Mouse (Mus musculus) liver, embryonic 12.5 days (tissue): ENCODE data around the gene Cenpv. TPM values are rescaled to one million over a fixed set of nuclear protein-coding genes. Genes with fewer than 3 reads are reported as not detected.

Experiments used
- ATAC-seq: fragments of 200-750 bp; cut with Nextera tagmentation; 2 replicates; pipeline ENCODE4 v1.8.0; 2017; ENCODE audit warnings: moderate number of reproducible peaks, mild to moderate bottlenecking, moderate library complexity
- H3K27ac ChIP-seq: fragments of 300-500 bp; sonication (generic); 2 replicates; pipeline ENCODE4 v1.5.1; 2016; ENCODE audit warnings: mild to moderate bottlenecking
- H3K27me3 ChIP-seq: fragments of 300-500 bp; sonication (generic); replicated peaks from 2 replicates; pipeline ENCODE4 v1.6.1; 2016; ENCODE audit warnings: mild to moderate bottlenecking, moderate library complexity
- H3K36me3 ChIP-seq: fragments of 300-500 bp; sonication (generic); 2 replicates; pipeline ENCODE4 v1.6.1; 2016; ENCODE audit warnings: mild to moderate bottlenecking, moderate library complexity
- H3K4me1 ChIP-seq: fragments of 300-500 bp; sonication (generic); 2 replicates; pipeline ENCODE4 v1.6.1; 2016
- H3K4me2 ChIP-seq: fragments of 300-500 bp; sonication (generic); 2 replicates; pipeline ENCODE4 v1.6.1; 2016; ENCODE audit warnings: mild to moderate bottlenecking, moderate library complexity
- H3K4me3 ChIP-seq: fragments of 300-500 bp; sonication (generic); 2 replicates; pipeline ENCODE4 v1.5.1; 2016; ENCODE audit warnings: mild to moderate bottlenecking, moderate library complexity
- H3K9ac ChIP-seq: fragments of 300-500 bp; sonication (generic); 2 replicates; pipeline ENCODE4 v1.6.1; 2016; ENCODE audit warnings: mild to moderate bottlenecking, moderate library complexity
- H3K9me3 ChIP-seq: fragments of 300-500 bp; sonication (generic); replicated peaks from 2 replicates; pipeline ENCODE4 v1.6.1; 2016; ENCODE audit warnings: mild to moderate bottlenecking, moderate library complexity
- WGBS: fragments of 180-500 bp; shearing (Covaris S2); methylation state at CpG from one replicate; pipeline ENCODE4 v1.1.7; 2016; ENCODE audit not compliant: insufficient replicate concordance; 5-methylcytosine and 5-hydroxymethylcytosine counted together
- polyA plus RNA-seq: library from polyadenylated mRNA; unstranded; fragments of >200 nt; fragmentation: Nextera tagmentation; extraction: Ambion mirVana; gene quantifications from 2 replicates; pipeline ENCODE4 v1.2.1, GENCODE M21; 2016

The Cenpv gene
- polyA plus RNA-seq, 1 experiment from 2014 or later: 30.6 TPM

DNA sequence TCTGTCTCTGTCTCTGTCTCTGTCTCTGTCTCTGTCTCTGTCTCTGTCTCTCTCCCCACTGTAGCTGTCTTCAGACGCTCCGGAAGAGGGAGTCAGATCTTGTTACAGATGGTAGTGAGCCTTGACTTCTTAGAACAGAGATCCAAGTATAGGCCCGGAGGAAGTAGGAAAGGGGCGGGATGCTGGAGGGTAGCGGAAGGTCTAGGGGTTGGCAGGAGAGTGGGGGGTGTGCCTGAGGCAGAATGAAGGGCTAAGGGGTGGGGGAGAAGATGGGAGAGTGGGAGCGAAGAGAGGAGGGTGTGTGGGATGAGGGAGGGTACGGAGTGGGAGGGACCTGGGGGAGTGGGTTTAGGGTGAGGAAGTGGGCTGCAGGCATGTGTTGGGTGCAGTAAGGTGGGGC, 26.7 kb upstream of the Cenpv start:
- ATAC-seq: no peak
- no peak overlapping the region for H3K27ac ChIP-seq
- H3K4me2 ChIP-seq: no peak overlapping the region
- peaks cover 15% of the 10 kb centered on the region for H3K4me1 ChIP-seq
- H3K9ac ChIP-seq: no peak overlapping the region
- H3K36me3 ChIP-seq: no peaks in the 10 kb centered on the region
- peaks cover 12% of the 10 kb centered on the region for H3K27me3 ChIP-seq
- H3K9me3 ChIP-seq: no peaks in the 10 kb centered on the region
- 45% methylated on average over 7 of the region's 7 CpGs for WGBS
- no peak overlapping the region for H3K4me3 ChIP-seq

DNA sequence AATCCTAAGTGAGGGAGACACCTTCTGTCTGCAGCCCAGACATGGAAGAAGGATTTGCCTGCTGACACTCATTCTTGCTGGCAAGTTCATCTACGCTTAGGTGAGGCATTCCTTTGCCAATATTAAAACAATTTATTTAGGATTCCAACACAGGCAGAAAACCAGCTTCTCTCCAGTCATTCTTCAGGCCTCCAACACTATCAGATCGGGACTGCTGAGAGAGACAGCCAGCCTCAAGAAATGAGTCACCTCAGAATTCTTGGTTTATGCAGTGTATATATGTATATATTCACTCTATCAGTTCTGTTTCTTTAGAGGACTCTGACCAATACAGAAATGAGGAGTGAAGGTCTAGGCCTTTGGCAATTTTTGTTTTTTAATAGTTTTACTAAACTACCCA, 24.5 kb upstream of the Cenpv start:
- ATAC-seq: no peak
- Histone ChIP-seq H3K36me3 (no peaks in the 10 kb centered on the region), H3K4me1 (peaks cover 19% of the 10 kb centered on the region), H3K27ac (no peak overlapping the region), H3K9me3 (no peaks in the 10 kb centered on the region), H3K4me3 (no peak overlapping the region), H3K9ac (no peak overlapping the region), H3K27me3 (peaks cover 12% of the 10 kb centered on the region), H3K4me2 (no peak overlapping the region)
- whole genome bisulfite sequencing: 69% methylated on average over 2 of the region's 2 CpGs

GRCm38 (mm10) chr11:62560463-62561016, 21.5 kb upstream of the Cenpv start:
- WGBS: 32% methylated on average over 43 of the region's 43 CpGs
- no peak overlapping the region for H3K27ac ChIP-seq
- peak overlapping the region; percentile 47; the same call in 1 of the 2 replicates for H3K9ac ChIP-seq

DNA sequence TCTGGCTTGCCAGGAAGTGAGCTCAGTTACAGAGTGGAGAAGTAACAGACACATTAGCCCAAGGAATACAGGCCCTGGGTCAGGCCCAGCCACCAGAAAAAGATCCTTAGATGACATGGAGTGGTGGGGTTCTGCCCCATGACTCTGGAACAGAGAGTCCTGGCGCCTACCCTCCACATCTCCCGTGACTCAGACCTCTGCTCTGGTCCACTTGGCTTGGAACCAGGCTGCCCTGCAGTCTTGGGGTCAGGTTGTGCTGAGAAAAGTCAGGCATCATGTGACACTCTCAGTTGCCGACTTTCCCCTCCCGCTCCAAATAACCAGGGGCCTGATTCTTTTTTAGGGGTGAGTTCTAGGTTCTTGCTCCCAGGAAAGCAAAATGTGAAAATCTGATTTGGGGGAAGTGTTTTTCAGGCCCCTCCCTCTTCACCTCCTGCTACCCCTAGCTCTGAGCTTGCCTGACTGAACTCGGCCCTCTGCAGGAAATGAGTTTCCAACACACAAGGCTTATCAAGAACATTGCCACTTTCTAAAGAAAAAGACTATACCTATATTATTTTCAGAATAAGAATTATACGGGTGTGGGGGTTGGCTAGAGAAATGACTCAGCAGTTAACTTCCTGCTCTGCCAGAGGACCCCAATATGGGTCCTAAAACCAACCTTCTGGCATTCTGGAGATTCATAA, 20.0 kb upstream of the Cenpv start:
- ATAC-seq: no peak
- 34% methylated on average over 6 of the region's 6 CpGs for WGBS
- H3K9me3 ChIP-seq: no peaks in the 10 kb centered on the region
- H3K9ac ChIP-seq: no peak overlapping the region
- no peak overlapping the region for H3K27ac ChIP-seq
- peaks cover 19% of the 10 kb centered on the region for H3K36me3 ChIP-seq
- H3K4me1 ChIP-seq: peaks cover 20% of the 10 kb centered on the region
- no peak overlapping the region for H3K4me2 ChIP-seq
- H3K27me3 ChIP-seq: no peaks in the 10 kb centered on the region; the same call in 1 of the 2 replicates
- no peak overlapping the region for H3K4me3 ChIP-seq

More at GRCm38 (mm10) chr11:62560463-62561016, 21.5 kb upstream of the Cenpv start:
- peaks cover 3% of the 10 kb centered on the region; the same call in 1 of the 2 replicates for H3K27me3 ChIP-seq
- peaks cover 5% of the 10 kb centered on the region; the same call in 1 of the 2 replicates for H3K36me3 ChIP-seq
- H3K4me3 ChIP-seq: peak overlapping the region; percentile 46
- peaks cover 8% of the 10 kb centered on the region for H3K4me1 ChIP-seq
- H3K4me2 ChIP-seq: peak overlapping the region; percentile 72
- no peaks in the 10 kb centered on the region for H3K9me3 ChIP-seq
- ATAC-seq: 0 out of 2 replicates have a peak, but pooled peaks have one; percentile 32

- Histone ChIP-seq H3K27me3 (no peaks in the 10 kb centered on the region; the same call in 1 of the 2 replicates), H3K4me1 (peaks cover 30% of the 10 kb centered on the region), H3K4me3 (no peak overlapping the region), H3K4me2 (no peak overlapping the region), H3K27ac (no peak overlapping the region), H3K9ac (no peak overlapping the region), H3K36me3 (peaks cover 29% of the 10 kb centered on the region), H3K9me3 (no peaks in the 10 kb centered on the region)
- 65% methylated on average over 2 of the region's 2 CpGs for WGBS
- ATAC-seq: no peak
These were observed 19.1 kb upstream of the Cenpv start for GRCm38 (mm10) chr11:62558152-62558551.

DNA sequence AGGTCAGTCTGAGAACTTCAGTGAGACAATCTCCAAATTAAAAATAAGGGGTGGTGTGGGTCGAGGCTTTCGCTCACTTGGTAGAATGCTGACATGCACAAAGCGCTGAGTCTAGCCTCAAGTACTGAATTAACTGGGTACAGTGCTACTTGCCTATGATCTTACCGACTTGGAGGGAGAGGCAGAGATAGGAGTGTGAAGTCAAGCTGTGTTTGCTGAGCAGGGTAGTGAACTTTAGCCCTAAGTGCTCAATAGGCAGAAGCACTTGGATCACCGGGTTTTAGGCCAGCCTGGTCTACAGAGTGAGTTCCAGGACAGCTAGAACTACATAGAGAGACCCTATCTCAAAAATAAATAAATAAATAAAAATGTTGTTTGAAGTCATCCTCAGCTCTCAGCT, 18.1 kb upstream of the Cenpv start:
- Histone ChIP-seq H3K27ac (no peak overlapping the region), H3K4me2 (no peak overlapping the region), H3K36me3 (peaks cover 35% of the 10 kb centered on the region), H3K9ac (no peak overlapping the region), H3K9me3 (no peaks in the 10 kb centered on the region), H3K4me3 (no peak overlapping the region), H3K27me3 (no peaks in the 10 kb centered on the region; the same call in 1 of the 2 replicates), H3K4me1 (peaks cover 32% of the 10 kb centered on the region)
- ATAC-seq: no peak
- WGBS: 59% methylated on average over 5 of the region's 5 CpGs

GRCm38 (mm10) chr11:62555896-62556412, 16.9 kb upstream of the Cenpv start:
- no peak for ATAC-seq
- Histone ChIP-seq H3K9ac (no peak overlapping the region), H3K4me2 (no peak overlapping the region), H3K36me3 (peaks cover 35% of the 10 kb centered on the region), H3K27me3 (no peaks in the 10 kb centered on the region), H3K4me1 (peaks cover 32% of the 10 kb centered on the region), H3K27ac (no peak overlapping the region), H3K9me3 (no peaks in the 10 kb centered on the region), H3K4me3 (no peak overlapping the region)

GRCm38 (mm10) chr11:62554934-62555517, 16.0 kb upstream of the Cenpv start:
- no peaks in the 10 kb centered on the region for H3K27me3 ChIP-seq
- H3K27ac ChIP-seq: 0 out of 2 replicates have a peak overlapping the region, but pooled peaks have one; percentile 38
- H3K9ac ChIP-seq: no peak overlapping the region
- peaks cover 33% of the 10 kb centered on the region for H3K4me1 ChIP-seq
- peaks cover 35% of the 10 kb centered on the region for H3K36me3 ChIP-seq
- ATAC-seq: no peak
- H3K4me3 ChIP-seq: peak overlapping the region; percentile 63; the same call in 1 of the 2 replicates
- peak overlapping the region; percentile 76 for H3K4me2 ChIP-seq
- no peaks in the 10 kb centered on the region for H3K9me3 ChIP-seq

- H3K9ac ChIP-seq: peak overlapping the region; percentile 61; the same call in 1 of the 2 replicates
- peak overlapping the region; percentile 76 for H3K4me2 ChIP-seq
- no peaks in the 10 kb centered on the region for H3K27me3 ChIP-seq
- H3K27ac ChIP-seq: no peak overlapping the region
- peaks cover 40% of the 10 kb centered on the region for H3K4me1 ChIP-seq
- H3K36me3 ChIP-seq: peaks cover 35% of the 10 kb centered on the region
- no peak for ATAC-seq
- H3K4me3 ChIP-seq: peak overlapping the region; percentile 63
- WGBS: 74% methylated on average over 5 of the region's 5 CpGs
- H3K9me3 ChIP-seq: no peaks in the 10 kb centered on the region
These were observed 15.2 kb upstream of the Cenpv start for GRCm38 (mm10) chr11:62554163-62554855.

GRCm38 (mm10) chr11:62553633-62554032, 14.6 kb upstream of the Cenpv start:
- WGBS: 77% methylated on average over 5 of the region's 5 CpGs

GRCm38 (mm10) chr11:62553186-62553585, 14.1 kb upstream of the Cenpv start:
- peak overlapping the region; percentile 61 for H3K9ac ChIP-seq
- ATAC-seq: no peak
- WGBS: 27% methylated on average over 1 of the region's 1 CpGs
- peak overlapping the region; percentile 76 for H3K4me2 ChIP-seq
- peaks cover 35% of the 10 kb centered on the region for H3K36me3 ChIP-seq
- no peak overlapping the region for H3K27ac ChIP-seq
- no peaks in the 10 kb centered on the region for H3K27me3 ChIP-seq
- no peaks in the 10 kb centered on the region for H3K9me3 ChIP-seq
- peaks cover 48% of the 10 kb centered on the region for H3K4me1 ChIP-seq
- H3K4me3 ChIP-seq: peak overlapping the region; percentile 63

More at GRCm38 (mm10) chr11:62553633-62554032, 14.6 kb upstream of the Cenpv start:
- H3K4me1 ChIP-seq: peaks cover 47% of the 10 kb centered on the region
- H3K4me2 ChIP-seq: peak overlapping the region; percentile 76
- no peak overlapping the region for H3K27ac ChIP-seq
- H3K9ac ChIP-seq: peak overlapping the region; percentile 61
- no peak for ATAC-seq
- H3K9me3 ChIP-seq: no peaks in the 10 kb centered on the region
- H3K36me3 ChIP-seq: peaks cover 35% of the 10 kb centered on the region
- no peaks in the 10 kb centered on the region for H3K27me3 ChIP-seq
- H3K4me3 ChIP-seq: peak overlapping the region; percentile 63
